Mouse (Mus musculus): ENCODE data around the gene Myod1.

The Myod1 gene

GRCm38 (mm10) chr7:46376172-46377007 lies at the start of gene Myod1:
Myod1 (plus strand) TSS chr7:46376474.
- DNase-seq (ENCODE audit: low spot score) = no peak

- DNase-seq (ENCODE audit: low spot score) = no peak
These were observed 48.4 kb upstream of the Myod1 start for GRCm38 (mm10) chr7:46327896-46328295.

GRCm38 (mm10) chr7:46337397-46337796 lies 38.9 kb upstream of the Myod1 start:
- DNase-seq (ENCODE audit: low spot score) = no peak

- no peak for DNase-seq (ENCODE audit: low spot score)
These were observed 36.5 kb upstream of the Myod1 start for GRCm38 (mm10) chr7:46339818-46340217.

- no peak for DNase-seq (ENCODE audit: low spot score)
These were observed 36.0 kb upstream of the Myod1 start for GRCm38 (mm10) chr7:46340295-46340694.

- DNase-seq (ENCODE audit: low spot score) = no peak
These were observed 34.8 kb upstream of the Myod1 start for GRCm38 (mm10) chr7:46341471-46341870.

- no peak for DNase-seq (ENCODE audit: low spot score)
These were observed 28.6 kb upstream of the Myod1 start for GRCm38 (mm10) chr7:46347692-46348091.

GRCm38 (mm10) chr7:46348813-46349212 lies 27.5 kb upstream of the Myod1 start:
- DNase-seq (ENCODE audit: low spot score) = peak; percentile 40

- no peak for DNase-seq (ENCODE audit: low spot score)
These were observed 26.1 kb upstream of the Myod1 start for GRCm38 (mm10) chr7:46350119-46350702.

- DNase-seq (ENCODE audit: low spot score) = no peak
These were observed 23.5 kb upstream of the Myod1 start for GRCm38 (mm10) chr7:46352748-46353147.

- DNase-seq (ENCODE audit: low spot score) = no peak
These were observed 23.1 kb upstream of the Myod1 start for GRCm38 (mm10) chr7:46353216-46353615.

GRCm38 (mm10) chr7:46353875-46354274 lies 22.4 kb upstream of the Myod1 start:
- no peak for DNase-seq (ENCODE audit: low spot score)

GRCm38 (mm10) chr7:46361776-46362175 lies 14.5 kb upstream of the Myod1 start:
- DNase-seq (ENCODE audit: low spot score) = no peak

- DNase-seq (ENCODE audit: low spot score) = no peak
These were observed 12.1 kb upstream of the Myod1 start for GRCm38 (mm10) chr7:46364154-46364553.

GRCm38 (mm10) chr7:46365810-46366209 lies 10.5 kb upstream of the Myod1 start:
- DNase-seq (ENCODE audit: low spot score) = no peak

- no peak for DNase-seq (ENCODE audit: low spot score)
These were observed 5.2 kb upstream of the Myod1 start for GRCm38 (mm10) chr7:46371104-46371503.

GRCm38 (mm10) chr7:46377008-46377346 lies 703 bp downstream of the Myod1 start:
- DNase-seq (ENCODE audit: low spot score) = peak; percentile 54

GRCm38 (mm10) chr7:46378123-46378522 lies 1.8 kb downstream of the Myod1 start:
- peak; percentile 48 for DNase-seq (ENCODE audit: low spot score)

GRCm38 (mm10) chr7:46378983-46379382 lies 2.7 kb downstream of the Myod1 start:
- peak; percentile 73 for DNase-seq (ENCODE audit: low spot score)

GRCm38 (mm10) chr7:46380625-46381024 lies 4.4 kb downstream of the Myod1 start:
- DNase-seq (ENCODE audit: low spot score) = no peak

- DNase-seq (ENCODE audit: low spot score) = no peak
These were observed 11.2 kb downstream of the Myod1 start for GRCm38 (mm10) chr7:46387430-46387829.

GRCm38 (mm10) chr7:46389456-46390085 lies 13.3 kb downstream of the Myod1 start:
- no peak for DNase-seq (ENCODE audit: low spot score)

GRCm38 (mm10) chr7:46390226-46390625 lies 14.0 kb downstream of the Myod1 start:
- DNase-seq (ENCODE audit: low spot score) = no peak
